Mouse (Mus musculus) 416B (cell line): ENCODE data around the gene Lrrc59.
"Not testable (repeated sequence)": the region's sequence is repeated elsewhere in the genome, so short reads cannot be mapped to it uniquely, and the experiment has no call there.

Source experiments
- DNase-seq: peaks from one replicate; pipeline ENCODE4 v3.0.0; 2011; ENCODE audit warnings: low read depth

Lrrc59 gene

DNA sequence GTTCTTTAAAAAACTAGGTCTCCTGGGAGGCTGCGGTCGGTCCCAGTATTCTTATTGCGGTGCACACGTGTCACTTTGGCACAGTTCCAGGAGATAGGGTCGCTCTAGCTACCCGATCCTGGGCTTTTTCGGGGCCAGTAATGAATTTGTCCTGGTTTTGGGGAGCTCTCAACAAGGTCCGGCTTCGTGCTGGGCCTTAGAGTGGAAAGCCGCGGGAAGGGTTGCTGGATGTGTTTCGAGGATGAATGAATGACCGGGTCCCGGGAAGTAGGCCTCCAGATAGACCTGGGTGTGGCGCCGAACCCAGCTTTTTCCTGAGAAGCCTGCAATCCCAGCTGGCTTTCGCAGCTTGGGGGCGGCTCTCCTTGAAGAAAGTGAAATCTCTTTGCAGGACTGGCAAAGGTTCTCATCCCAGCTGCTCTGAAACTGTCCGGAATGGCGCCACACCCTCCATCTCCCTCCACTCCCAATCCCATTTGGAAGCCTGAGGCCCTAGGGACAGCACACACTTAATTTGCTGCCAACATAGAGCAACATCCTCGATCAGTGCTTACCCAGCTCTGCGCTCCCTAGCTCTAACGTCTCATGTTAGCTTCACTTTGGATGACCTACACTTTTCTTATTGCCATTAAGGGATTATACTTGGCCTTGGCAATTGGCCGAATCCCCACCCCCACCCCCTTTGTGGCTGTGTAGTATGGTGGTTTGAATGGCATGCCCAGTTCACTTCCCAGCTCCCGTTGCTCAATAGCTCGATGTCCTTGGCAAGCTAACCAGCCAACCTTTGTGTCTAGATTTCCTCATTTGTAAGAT, 838 bp downstream of the Lrrc59 start:
- peak; percentile 74 for DNase-seq

DNA sequence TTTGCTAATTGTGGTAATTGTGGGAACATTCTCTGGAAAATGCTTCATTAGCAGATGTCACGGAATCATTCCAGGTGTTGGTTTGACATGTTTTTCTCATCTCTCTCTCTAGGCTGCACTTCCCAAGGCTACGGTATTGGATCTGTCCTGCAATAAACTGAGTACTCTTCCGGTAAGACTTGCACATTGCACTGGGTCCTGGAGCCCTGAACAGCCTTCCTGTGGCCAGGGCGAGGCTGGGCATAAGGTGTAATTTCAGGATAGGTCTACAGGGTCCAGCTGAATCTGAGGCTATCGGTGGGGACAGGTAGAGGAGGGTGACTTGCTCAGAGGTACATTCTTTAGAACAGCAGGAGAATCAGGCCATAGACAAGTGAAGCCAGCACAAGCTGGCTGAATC, 2.4 kb downstream of the Lrrc59 start:
- no peak for DNase-seq

DNA sequence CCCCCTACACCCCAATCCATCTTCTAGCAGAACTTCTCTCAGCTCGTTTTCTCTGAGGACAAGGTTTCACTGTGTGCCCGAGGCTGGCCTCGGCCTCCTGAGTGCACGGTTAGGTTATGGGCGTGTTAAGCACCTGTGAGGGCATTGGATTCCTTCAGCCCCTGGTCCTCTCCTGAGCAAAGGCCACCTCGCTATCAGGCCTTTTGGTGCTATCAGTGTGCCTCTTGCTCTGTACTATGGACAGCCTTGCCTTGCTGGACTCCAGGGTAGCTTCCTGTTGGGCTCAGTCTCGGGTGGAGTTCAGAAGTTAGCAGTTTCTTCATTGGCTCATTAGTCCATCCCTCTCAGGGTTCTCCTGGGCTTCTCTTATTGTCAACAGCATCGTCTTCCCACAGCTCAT, 3.4 kb downstream of the Lrrc59 start:
- no peak for DNase-seq

DNA sequence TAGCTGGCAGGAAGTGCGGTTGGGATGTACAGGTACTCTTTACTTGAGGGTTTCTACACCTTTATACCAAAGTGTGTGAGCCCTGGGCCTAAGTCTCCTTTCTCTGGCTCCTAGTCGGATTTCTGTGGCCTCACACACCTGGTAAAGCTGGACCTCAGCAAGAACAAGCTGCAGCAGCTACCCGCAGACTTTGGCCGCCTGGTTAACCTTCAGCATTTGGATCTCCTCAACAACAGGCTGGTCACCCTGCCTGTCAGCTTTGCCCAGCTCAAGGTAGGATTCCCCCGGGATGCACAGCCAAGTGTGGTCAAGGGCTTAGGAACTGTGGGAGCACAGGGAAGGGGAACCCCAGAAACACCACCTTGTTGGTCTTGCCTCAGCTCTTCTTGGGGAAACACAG, 4.9 kb downstream of the Lrrc59 start:
- DNase-seq = no peak

DNA sequence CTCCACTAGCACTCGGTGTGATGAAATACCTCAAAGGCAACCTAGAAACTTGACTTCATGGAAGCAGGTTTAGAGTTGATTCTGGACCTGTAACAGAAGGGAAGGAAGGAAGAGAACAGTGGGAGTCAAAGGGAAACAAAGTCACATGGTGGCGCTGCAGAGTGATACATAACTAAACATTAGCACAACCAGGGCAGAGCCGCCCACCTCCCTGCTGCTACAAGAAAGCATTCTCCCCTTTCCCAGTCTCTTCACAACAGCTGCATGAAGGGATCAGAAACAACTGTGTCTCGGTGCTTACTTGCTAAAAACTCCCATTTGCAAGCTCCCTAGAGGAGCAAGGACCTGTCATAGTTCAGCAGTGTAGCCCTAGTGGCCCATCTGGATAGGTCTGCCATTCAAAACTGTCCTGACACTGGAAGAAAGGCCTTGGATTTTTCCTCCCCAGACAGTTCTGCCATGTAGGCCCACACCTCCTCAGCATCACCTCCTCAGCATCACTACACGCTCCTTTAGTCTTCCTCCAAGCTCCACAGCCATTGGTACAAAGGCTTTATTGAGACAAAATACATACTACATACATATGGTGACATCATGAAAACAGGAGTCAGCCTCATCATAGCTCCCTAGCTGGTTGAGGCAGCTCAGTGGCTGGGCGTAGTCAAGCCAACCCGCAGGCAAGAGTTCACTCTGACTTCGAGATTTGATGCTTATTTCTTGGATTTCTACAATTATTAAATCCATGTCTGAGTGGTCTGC, 15.1 kb downstream of the Lrrc59 start:
- DNase-seq = no peak

DNA sequence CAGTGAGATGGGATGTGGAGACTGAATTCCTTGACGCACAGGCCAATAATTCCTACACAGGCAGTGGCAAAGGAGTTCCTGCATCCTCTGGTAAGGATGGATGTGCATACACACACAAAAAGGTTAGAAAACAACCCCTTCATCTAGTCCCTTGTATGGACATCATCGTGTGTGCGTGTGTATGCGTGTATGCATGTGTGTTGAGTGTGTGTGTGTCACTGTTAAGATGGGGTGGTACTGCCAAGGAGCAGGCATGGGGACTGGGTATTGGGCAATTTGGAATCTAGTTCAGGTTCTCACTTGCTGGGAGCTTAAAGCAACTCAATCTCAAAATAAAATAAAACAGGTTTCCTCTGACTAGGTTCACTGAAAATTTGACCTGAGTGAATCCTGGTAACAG, 16.9 kb downstream of the Lrrc59 start:
- DNase-seq = no peak

DNA sequence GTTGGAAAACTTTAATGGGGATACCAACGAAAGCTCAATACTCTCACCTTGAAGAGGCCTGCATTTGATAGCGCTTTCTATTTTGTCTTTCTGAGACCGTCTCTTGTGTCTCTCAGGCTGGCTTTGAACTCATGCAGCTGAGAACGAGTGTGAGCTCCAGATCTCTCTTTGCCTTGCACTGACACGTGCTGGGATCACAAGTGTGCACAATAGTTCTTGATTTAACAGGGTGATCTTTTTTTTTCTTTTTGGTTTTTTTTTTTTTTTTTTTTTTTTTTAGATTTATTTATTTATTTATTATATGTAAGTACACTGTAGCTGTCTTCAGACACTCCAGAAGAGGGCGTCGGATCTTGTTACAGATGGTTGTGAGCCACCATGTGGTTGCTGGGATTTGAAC, 21.7 kb downstream of the Lrrc59 start:
- not testable (repeated sequence) for DNase-seq

DNA sequence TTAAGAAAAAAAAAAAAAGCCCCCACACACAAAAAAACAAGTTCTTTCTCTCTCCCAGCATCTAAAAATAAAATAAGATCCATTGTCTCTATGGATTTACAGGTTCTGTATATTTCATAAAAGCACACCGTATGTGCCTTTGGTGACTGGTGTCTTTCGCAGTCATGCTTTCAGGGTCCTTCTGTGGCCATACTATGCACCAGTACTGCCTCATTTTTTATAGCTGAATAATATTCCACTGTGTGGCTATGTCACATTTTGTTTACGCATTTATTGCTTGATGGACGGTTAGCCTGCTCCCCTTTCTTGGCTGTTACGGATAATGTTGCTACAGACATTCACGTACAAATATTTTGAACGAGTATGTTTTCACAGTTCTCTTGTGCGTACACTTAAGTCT, 23.4 kb downstream of the Lrrc59 start:
- DNase-seq = no peak

DNA sequence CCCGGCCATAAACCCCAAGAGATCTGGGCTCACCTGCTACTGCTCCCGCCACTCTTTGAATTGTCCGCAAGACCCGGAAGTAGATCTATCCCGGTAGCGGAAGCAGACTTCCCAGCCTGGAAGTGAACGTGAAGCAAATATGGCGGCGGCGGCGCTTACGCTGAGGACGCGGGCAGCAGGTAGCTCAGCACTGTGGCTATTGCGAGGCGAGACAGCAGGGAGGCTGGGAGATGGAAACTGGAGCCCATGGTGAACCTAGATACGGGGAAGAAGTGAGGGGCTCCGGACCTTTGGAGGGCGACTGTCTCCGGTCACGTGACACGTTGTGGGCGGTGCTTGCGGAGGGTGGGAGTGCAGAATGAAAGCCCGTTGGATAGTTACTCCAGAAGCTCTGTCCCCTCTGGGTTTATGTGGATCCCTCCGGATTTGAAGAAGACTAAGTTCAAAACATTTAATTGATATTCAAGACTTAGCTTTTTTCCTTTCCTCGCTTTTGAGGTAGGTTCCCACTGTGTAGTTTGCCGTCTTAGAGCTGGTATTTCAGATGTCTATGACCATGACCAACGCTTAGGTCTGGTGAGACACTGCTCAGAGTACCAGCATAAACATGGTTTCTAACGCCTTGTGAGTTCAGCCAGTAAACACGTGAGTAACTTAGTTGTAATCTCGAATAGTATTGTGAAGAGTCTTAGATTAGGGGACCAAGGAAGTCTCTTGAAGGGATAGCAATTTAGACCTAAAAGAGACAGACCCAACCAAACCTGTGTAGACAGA, 24.3 kb downstream of the Lrrc59 start, which contains the start of the genes Mrpl27 and Eme1:
Gene Mrpl27 (plus strand): TSS at position 105 of the 774 bp plus-strand sequence.
Gene Eme1 (minus strand): TSS at position 302 of the 774 bp plus-strand sequence.
- peak; percentile 88 for DNase-seq

DNA sequence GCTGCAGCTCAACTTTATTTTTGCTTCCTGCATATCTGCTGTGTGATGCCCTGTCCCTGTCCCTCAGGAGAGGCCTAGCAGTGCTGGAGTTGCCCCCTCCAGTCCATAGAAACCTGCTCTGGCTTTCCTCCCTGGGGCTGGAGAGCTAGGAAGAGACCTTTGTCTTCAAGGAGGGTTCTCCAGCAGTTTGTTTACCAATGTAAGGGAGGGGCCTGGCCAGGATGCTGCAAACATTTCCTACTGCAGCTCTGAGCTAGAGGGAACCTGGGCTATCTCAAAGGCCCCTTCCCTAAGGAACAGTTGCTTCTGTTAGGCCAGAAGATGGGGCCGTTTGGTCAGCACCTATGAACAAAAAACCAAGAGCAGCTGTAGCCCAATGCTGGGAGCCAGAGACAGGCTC, 31.8 kb downstream of the Lrrc59 start:
- no peak for DNase-seq

DNA sequence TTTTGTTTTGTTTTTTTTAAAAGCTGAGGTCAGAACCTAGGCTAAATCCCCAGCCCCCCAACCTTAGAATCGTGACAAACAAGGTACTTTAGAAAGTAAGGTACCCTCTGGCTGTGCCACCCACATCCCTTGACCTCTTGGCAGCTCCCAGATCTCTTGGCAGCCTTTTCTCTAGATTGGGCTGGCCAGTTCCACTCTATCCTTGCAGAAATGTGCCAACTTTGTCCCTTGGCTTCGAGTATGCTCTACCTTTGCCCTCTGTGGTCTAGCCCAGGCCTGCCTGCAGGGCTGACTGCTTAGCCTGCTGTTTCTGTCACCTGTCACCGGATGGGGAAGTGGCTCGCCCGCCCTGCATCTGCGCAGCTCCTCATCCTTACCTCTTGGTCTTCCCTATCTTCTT, 35.7 kb downstream of the Lrrc59 start:
- DNase-seq = no peak

DNA sequence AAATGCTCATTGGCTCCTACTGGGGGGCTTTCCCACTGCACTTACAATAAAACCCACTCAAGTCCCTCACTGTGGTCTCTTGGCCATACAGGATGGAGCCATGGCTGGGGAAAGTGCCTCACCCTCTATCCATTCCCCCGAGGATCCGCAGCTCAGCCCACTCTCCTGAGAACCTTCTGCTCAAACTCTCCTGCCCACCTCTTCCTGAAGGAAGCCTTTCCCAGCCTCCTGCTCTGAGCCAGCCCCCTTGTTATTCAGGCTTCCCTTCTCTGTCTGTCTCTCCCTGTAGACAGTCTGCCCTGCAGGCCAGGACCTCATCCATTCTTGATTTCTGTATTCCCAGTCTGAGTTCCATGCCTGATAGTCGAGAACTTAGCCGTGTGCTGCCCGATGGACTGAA, 45.4 kb downstream of the Lrrc59 start:
- no peak for DNase-seq

DNA sequence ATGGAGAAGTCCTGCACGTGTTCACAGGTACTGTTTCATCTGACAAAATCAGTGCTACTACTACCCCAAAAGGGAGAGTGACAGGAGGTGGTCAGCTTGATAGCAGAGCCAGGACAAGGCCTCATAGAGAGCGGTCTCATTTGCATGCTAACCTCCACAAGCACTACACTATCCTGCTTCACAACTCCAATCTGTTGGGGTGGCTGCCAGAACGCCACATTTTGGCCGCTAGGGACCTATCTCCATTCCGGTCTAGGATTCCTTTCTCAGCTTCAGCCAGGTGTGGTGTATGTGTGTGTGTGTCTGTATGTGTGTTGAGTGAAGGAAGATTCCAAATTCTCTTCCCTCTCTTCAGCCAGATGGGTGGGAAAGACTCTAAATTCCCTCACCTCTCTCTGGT, 45.9 kb downstream of the Lrrc59 start:
- DNase-seq = no peak

DNA sequence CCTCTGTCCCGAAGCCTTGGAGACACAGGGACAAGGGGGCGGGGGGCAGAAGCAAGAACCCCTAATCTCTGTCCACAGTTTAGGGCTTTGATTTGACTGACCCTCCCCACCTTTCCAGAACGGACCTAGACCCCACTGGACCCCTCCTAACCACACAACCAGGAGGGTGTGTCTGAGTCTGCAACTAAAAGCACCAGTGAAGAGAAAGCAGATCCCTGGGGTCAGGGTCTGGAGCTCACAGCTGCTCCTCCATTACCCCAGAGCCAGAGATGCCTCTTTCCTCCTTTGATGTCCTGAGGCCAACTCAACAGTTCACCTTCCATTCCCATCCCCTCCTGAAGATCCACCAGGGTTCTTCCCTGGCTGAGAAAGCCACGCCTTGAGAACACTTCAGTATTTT, 46.7 kb downstream of the Lrrc59 start:
- DNase-seq = no peak

DNA sequence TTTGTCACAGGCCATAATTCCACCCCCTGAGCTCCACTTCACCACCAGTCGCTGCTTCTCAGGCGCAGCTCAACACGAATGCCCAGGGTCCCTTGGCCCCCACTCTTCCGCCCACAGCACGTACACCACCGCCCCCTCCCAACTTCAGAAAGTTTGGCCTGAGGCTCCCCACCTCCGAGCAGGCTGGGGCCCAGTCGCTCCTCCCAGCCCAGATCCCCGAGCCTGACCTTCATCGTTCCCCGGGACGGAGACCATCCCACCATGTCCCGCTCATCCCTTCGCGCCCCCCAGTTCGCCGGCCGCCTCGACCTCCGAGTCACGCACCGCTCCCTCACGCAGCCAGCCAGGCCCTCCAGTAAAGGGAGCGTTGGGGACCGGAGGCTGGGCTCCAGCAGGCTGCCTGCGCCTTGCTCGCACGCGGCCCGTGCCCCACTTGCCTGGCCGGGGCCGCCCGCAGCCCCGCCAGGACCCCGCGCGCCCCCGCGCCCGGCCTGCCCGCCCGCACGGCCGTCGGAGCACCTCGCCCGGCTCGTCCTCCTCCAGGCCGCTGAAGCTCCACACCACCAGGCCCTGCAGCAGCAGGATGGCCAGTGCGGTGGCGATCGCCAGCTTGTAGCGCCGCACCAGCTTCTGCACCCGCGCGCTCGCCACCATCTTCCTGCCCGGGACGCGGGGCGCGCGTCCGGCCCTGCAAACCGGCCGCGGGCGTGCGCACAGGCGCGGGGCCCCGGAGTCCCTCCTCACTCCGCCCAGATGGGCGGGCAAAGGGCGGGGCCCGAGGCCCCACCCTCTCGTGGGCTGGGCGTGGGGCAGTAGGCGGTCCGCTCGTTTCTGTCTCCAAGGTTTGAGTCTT, 47.4 kb downstream of the Lrrc59 start, which contains the start of gene Xylt2:
Gene Xylt2 (minus strand): TSS at position 762 of the 853 bp plus-strand sequence.
- peak; percentile 82 for DNase-seq

DNA sequence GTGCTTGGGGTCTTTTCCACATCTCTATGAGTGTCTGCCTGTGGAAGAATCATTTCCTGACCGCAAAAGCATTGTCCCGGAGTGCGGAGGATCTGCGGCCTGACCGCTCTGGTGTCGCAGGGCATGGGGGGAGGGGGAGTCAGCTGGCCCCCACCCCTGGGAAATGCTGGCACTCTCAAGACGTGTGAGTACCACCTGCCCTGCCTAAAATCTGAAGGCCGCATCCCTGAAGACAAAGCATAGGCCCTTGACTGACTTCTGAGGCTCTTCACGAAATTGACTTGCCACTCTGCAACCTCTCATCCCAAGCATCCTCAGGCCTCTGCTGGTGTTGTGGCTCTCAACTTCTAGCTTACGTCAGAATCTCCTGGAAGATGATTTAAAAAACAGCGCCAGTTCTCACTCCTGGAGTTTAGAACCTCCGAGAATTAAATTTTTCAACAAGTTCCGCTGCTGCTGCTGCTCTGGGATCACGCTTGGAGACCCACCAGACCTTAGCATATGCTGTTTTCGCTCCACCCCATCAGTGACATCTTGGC, 48.1 kb downstream of the Lrrc59 start:
- no peak for DNase-seq

DNA sequence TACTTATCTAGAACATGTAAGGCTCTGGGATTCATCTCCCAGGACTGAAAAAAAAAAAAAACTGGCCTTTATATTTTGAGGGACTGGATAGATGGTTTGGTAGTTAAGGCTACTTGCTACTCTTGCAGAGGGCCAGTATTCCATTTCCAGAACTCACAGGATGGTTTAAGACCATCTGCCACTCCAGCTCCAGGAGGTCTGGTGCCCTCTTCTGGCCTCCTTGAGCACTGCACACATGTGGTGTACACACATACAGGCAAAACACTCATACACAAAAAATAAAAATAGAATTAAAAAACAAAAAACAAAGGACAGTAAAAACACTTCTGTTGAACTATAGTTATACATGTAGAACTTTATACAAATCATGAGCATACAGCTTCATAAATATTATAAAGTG, 51.1 kb downstream of the Lrrc59 start:
- DNase-seq = peak; percentile 18

DNA sequence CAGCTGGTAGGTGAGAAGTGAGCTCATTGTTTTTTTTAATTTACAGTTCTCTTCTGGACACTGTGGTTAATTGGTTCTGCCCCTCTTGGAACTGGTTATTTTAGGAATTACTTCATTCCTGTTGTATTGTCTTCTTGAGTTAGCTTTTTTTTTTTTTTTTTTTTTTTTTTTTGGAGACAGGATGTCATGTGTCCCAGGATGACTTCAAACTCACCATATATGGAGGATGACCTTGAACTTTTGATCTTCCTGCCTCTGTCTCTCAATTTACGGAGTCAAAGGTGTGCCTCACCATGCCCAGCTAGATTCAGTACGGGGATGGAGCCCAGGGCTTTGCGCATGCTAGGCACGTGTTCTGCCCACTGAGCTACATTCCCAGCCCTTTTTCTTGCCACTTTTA, 52.1 kb downstream of the Lrrc59 start:
- peak; percentile 57 for DNase-seq

DNA sequence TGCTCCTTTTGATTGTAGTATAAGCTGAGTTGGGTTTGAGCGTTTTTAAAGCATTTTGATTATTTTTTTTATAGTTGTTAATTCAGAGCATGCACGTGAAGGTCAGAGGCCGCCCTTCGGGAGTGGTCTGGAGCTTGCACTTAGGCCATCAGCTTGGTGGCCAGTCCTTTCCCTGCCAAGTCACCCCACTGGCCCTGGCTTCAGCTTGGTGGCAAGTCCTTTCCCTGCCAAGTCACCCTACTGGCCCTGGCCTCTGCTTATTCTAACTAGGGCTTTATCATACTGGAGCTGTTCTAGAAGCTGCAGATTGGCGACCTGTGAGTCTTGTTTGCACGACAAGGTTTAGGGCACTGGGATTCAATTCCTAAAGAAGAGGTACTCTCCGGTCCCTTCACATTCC, 52.9 kb downstream of the Lrrc59 start:
- no peak for DNase-seq

DNA sequence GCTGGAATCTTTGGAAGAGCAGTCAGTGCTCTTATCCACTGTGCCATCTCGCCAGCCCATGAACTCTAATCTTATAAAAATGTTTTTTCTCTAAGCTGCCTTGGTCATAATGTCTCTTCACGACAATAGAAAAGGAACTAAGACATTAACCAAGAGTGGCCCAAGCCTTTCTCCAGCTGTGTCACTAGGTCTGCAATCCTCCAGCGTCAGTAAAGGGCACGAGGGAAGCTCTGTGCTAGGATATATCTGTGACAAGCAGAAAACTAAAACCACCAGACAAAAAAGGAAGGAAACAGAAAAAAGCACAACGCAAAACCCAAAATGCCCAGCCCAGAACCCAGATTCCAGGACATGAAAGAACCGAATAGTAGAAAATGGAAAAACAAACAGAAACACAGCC, 57.6 kb downstream of the Lrrc59 start:
- peak; percentile 47 for DNase-seq

DNA sequence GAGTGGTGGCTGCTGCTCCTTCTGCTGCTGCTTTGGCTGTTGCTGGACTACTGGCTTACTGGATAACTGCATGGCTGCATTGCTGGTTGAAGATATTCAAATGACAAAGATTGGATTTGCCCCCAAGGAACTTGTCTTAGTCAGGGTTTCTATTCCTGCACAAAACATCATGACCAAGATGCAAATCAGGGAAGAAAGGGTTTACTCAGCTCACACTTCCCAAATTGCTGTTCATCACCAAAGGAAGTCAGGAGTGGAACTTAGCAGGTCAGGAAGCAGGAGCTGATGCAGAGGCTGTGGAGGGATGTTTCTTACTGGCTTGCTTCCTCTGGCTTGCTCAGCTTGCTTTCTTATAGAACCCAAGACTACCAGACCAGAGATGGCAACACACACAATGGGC, 62.9 kb downstream of the Lrrc59 start:
- not testable (repeated sequence) for DNase-seq
